Mouse (Mus musculus): ENCODE results near the gene Tusc2.

DNA sequence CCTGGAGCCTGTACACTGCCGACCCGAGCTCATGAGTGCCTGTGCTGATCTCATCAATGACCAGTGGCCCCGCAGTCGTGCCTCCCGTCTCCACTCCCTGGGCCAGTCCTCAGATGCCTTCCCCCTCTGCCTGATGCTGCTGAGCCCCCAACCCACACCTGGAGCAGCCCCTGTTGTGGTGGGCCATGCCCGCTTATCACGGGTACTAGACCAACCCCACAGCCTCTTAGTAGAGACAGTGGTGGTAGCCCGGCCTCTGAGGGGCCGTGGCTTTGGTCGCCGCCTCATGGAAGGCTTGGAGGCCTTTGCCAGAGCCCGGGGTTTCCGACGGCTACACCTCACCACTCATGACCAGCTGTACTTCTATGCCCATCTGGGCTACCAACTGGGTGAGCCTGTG, 20.1 kb downstream of the Tusc2 start:
- no peak for TF ChIP-seq CTCF (IDR thresholded peaks at IDR 0.05; ENCODE audit: extremely low read depth, insufficient read depth, insufficient read length, insufficient replicate concordance)
- no peak for TF ChIP-seq POLR2A (IDR thresholded peaks at IDR 0.05; ENCODE audit: low read depth, low read length)

Data from spleen, adult 2 months (tissue).